Mouse (Mus musculus): ENCODE results near the gene Tmigd3.

Gene Tmigd3

GRCm38 (mm10) chr3:105931095-105931494, 60.4 kb downstream of the Tmigd3 start:
- DNase-seq (ENCODE audit: low read depth, low spot score) = no peak

DNA sequence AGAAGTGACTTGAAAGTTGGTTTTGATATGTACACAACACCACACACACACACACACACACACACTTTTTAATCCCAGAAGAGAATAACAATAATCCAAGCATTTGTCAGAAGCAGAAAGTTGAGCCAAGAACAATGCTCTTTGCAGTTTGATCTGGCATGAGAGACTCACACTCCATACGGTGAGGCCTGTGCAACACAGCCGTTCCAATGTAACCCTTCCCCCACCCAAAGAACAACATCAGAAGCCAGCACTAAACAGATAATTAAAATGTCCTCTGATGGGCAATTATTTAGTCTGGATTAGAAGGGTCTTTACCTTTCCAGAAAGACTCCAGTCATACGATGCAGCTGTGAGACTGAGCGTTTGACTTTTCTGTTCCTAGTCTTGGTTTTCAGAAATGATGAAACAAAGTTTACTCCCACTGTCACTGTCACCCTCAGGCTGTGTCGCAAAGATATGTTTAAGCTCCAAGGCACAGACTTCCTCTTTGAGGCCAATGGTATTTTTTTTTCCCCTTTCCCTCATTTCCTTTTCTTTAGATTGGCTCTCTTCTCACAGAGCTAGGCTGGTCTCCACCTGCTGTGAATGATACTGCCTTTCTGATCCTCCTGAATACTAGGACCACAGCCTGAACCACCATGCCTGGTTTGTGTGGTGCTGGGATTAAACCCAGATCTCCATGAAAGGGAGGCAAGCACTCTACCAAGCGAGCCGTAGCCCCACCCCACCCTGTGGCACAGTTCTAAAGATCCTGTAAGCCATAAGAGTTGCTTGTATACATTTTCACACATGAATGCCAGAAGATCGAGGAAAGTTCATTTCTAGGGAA, 61.8 kb downstream of the Tmigd3 start, which contains the start of gene I830077J02Rik:
TSS of gene I830077J02Rik (minus strand) at position 425 of the 832 bp plus-strand sequence.
- DNase-seq (ENCODE audit: low read depth, low spot score) = no peak

DNA sequence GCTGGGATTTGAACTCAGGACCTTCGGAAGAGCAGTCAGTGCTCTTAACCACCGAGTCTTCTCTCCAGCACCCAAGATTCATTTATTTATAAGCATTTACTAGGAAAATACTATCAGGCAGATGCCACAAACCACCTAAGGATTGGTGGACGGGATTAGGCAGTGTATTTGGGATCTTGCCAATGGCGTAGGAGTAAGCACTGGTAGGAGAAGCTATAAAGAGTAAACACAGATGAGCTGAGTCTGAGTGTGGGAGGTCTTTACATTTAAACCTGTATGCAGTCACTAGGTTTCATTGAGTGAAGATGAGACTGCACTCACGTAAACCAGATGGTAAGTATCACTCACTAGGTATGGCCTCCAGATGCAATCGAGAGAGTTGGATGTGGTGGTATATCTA, 63.2 kb downstream of the Tmigd3 start:
- DNase-seq (ENCODE audit: low read depth, low spot score) = no peak

DNA sequence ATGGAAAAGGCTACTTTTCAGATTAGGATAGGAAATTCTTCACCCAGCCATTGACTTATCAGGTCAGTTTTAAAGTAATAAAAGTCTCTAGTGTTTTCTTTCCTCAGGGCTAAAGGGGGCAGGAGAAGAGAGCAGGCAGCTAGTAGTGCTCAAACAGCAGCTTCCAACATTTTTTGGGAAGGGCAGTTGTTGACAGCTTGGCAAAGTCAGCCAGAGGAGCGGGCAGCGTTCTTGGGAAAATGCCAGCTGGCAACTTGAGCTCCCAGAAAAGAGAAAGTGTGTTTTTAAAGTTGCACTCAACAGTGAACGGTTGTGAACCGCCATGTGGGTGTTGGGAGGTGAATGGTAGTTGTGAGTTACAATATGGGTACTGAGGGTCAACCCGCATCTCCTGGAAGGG, 64.3 kb downstream of the Tmigd3 start:
- no peak for DNase-seq (ENCODE audit: low read depth, low spot score)

DNA sequence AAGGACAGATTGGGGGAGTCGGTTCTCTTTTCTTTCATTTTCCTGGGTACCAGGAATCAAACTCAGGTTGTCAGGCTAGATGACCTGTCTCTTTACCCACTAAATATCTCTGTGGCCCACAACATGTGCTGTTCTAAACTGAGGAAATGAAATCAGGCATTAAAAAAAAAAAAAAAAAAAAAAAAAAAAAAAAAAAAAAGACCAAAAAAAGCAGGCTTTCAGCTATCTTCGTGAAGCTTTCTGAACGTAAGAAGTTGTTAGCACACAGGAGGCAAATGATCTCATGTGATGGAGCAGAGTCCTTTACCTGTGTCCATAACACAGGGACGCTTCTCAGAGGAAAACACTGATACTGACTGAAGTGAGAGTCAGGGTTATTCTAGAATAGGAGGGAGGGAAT, 65.4 kb downstream of the Tmigd3 start:
- DNase-seq (ENCODE audit: low read depth, low spot score) = no peak

- no peak for DNase-seq (ENCODE audit: low read depth, low spot score)
Measured at GRCm38 (mm10) chr3:105951348-105951747, 80.6 kb downstream of the Tmigd3 start.

- DNase-seq (ENCODE audit: low read depth, low spot score) = no peak
Measured at GRCm38 (mm10) chr3:105957235-105957634, 86.5 kb downstream of the Tmigd3 start.

DNA sequence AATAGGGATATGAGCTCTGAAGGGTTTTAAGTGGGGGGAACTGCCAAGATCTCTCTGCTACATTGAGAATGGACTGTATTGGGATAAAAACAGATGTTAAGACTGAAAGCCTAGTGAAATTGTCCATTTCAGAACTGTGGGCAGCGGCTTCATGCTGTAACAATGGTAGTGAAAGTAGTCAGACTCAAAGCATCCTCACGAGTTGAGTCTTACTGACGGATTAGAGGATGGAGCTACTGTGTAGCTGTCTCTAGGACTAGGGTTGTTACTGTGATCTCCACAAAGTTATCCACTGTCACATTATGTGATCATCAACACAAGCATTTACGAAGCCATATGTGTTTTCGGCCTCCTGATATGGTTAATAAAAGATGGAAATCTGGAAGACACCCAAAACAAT, 87.5 kb downstream of the Tmigd3 start:
- DNase-seq (ENCODE audit: low read depth, low spot score) = no peak

DNA sequence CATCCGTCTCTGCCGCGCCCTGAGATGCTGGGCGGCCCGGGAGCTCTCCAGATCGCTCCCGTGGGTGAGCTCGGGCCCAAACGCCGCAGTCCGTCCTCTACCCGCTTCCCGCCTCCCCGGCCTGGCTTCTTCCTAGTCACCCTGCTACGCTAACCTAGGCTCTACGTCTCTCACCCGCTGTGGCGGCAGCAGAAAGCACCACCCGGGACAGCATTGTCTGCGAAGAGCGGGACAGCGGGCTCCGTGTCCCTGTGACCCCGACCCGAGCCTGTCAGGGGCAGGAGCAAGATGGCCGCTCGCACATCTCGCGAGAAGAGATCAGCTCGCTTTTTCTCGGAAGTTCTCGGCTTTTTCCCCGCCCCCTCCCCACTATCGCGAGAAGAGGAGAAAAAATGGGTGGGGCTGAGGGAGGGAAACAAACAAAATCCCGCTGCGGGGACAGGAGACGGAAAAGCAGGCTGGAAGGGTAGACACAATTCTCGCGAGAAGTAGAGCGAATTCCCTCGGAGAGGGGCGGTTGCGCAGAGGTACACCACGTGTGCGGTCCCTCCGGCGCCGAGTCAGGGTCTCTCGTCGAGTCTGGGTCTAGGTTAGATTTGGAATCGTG, 88.4 kb downstream of the Tmigd3 start, which contains the start of gene Wdr77:
TSS of gene Wdr77 (plus strand) at position 396 of the 607 bp plus-strand sequence.
- peak; percentile 100 for DNase-seq (ENCODE audit: low read depth, low spot score)

DNA sequence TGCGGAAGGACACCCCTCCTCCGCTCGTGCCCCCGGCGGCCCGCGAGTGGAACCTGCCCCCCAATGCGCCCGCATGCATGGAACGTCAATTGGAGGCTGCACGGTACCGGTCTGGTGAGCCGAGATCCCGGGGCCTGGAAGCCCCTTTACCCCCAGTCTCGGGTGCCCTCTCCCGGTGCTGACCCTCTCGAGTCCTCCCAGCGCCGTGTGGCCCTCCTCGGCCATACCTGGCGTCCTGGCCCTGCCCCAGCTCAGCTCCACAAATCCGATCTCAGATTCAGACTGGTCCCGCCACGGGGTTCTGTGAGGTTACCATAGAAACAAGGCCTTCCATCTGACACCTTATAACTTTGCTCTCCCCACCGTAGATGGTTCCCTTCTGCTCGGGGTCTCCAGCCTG, 88.9 kb downstream of the Tmigd3 start:
- peak; percentile 54 for DNase-seq (ENCODE audit: low read depth, low spot score)

DNA sequence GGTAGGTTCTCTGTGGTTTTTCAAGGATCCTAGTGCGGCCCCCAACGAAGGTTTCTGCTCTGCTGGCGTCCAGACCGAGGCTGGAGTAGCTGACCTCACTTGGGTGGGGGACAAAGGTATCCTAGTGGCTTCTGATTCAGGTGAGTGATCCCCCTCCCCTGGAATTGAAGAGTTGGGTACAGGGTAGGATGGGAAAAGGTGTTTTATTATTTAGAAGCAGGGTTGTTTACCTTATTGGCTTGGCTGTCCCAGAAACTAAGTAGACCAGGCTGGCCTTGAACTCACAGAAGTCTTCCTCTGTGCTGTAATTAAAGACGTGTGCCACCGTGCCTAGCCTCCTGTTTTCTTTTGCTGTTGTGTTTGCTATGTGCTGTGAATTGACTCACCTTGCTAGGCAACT, 89.3 kb downstream of the Tmigd3 start, which contains the start of gene Atp5f1:
TSS of gene Atp5f1 (minus strand) at position 101 of the 400 bp plus-strand sequence.
- DNase-seq (ENCODE audit: low read depth, low spot score) = no peak

GRCm38 (mm10) chr3:105960700-105961099, 90.0 kb downstream of the Tmigd3 start:
- DNase-seq (ENCODE audit: low read depth, low spot score) = no peak

DNA sequence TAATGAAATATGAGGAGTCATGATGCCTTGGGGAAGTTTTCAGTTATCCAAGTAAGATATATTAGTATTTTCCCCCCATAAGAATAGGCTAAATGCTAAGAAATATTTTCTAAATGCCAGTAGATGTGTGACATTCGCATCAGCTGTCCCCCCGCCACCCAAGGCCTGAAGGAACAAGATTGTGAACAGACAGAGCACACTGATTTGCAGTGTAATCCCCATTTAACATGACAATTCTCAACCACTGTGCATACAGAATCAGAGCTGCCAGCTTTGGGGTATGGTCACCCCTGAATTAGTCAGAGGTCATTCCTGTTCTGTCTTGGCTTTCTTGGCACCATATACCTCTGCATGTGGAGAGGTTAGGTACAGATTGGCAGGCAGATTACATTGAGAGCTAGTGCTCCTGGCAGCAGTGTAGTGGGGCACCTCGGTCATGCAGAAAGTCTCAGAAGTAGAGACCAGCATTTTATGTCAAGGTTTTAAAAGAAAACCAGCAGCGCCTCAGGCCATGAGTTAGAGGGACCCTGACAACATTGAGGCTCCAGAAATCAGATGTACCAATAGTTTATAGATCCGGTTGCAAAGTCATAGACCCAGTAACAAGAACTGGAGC, 101.2 kb downstream of the Tmigd3 start:
- no peak for DNase-seq (ENCODE audit: low read depth, low spot score)

DNA sequence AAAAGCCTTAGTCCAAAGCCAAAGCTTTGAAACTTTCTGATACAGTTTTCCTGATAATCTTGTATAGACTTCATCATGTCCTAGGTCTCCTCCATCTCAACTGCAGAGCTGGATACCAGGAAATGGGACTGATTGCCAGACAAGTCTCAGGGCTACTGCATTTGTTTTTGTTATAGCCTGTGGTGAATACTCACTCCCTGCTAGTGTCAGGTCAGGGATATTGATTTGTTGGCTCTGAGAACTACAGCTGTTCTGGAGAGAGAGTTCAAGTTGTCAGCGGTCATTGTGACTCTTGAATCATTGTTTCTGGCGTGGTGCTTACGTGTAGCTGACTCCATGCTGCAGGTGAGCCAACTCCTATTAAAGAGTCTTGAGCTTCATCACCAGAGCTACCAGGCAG, 102.7 kb downstream of the Tmigd3 start, which contains the start of gene Ovgp1:
TSS of gene Ovgp1 (plus strand) at position 301 of the 400 bp plus-strand sequence.
- no peak for DNase-seq (ENCODE audit: low read depth, low spot score)

Measured in mesoderm, embryonic 11.5 days (tissue).